Mouse (Mus musculus) ovary, postnatal 36 days (tissue): Measurements from ENCODE around the gene Tmem56.

Source experiments
- DNase-seq: peaks from one replicate; pipeline ENCODE4 v3.0.0; 2022; ENCODE audit warnings: low spot score, mixed read lengths

Gene Tmem56

GRCm38 (mm10) chr3:121240362-121241040 lies 42.4 kb downstream of the Tmem56 start:
- no peak for DNase-seq

DNA sequence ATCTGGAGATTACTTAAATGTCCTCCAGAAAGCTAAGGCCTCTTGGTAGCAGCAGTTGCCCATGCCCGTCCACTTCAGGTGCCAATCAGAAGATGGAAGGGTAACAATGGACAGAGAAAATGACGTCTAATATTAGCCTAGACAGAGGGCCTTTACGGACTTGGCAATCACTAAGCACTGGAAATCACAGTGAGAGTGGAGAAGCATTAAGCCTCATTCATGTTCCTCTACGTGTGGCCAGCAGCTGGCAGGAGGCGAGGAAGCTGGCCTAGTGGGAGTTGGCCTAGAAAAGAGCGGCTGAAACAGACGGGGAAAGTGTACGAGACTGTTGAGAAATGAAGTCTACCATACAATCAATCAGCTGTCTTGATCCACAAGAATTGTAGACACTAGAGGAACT lies 43.8 kb downstream of the Tmem56 start:
- DNase-seq: no peak

DNA sequence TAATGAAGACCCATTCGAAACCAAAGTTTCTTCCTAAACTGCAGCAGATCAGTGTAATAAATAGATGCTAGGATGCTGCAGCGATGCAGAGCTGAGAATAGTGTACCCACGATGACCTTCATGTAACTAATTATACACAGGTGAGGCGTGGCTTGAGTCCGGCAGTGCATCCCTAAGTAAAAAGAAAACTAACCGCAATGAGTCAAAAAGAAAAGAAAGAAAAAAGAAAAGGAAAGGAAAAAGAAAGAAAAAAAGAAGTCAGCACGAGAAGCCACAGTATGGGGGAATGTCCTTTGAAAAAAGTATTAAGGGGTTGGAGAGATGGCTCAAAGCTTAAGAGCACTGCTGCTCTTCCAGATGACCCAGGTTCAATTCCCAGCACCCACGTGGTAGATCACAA lies 58.1 kb downstream of the Tmem56 start:
- no peak for DNase-seq

- DNase-seq: no peak
Measured at GRCm38 (mm10) chr3:121224185-121224584, 58.7 kb downstream of the Tmem56 start.

- no peak for DNase-seq
Measured at GRCm38 (mm10) chr3:121221987-121222386, 60.9 kb downstream of the Tmem56 start.

GRCm38 (mm10) chr3:121217011-121217410 lies 65.9 kb downstream of the Tmem56 start:
- no peak for DNase-seq

DNA sequence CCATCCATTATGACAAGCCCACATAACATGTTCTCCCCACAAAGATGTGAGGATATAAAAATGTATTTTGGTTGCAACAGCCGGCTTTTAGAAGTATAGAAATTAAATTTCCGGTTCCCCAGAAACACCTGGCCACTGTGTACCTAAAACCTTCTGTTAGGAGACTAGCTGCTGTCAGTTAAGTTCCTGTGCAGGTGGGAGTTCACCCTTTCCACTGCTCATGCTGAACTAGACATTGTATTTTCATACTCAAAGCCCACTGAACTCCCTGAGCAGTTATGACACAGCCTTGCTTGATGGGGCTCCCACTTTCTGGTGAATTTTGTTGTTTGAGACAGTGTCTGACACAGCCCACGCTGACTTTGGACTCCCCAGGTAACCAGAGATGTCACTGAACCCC lies 69.4 kb downstream of the Tmem56 start:
- no peak for DNase-seq

DNA sequence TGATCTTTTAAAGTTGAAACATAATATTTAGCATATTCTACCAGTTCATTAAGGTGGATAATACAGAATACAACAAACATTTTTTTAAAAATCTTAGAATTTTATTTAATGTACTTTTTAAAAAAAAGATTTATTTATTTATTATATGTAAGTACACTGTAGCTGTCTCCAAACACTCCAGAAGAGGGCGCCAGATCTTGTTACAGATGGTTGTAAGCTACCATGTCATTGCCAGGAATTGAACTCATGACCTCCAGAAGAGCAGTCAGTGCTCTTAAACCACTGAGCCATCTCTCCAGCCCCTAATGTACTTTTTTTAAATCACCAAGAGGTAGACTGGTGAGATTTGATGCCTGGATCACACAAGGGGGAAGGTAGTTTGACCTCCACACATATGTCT lies 70.7 kb downstream of the Tmem56 start:
- no peak for DNase-seq

DNA sequence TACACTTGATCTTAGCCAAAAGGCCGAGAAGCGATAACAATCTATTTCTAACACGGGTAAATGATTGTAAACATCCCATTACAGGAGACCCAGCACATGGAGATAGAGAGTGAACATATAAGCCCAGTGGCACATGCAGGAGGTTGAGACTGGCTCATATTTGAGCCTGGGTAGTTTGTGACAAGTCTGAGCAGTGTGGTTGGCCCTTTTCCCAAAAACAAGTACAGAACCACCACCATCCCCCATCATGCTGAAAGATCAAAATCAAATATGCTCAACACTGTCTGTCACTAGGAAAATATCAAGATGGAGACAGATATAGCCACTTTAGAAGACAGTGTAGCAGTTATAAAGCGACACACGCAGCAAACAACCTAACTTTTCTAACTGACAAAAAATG lies 73.9 kb downstream of the Tmem56 start:
- DNase-seq: no peak

- DNase-seq: no peak
Measured at GRCm38 (mm10) chr3:121206202-121206882, 76.6 kb downstream of the Tmem56 start.

- no peak for DNase-seq
Measured at GRCm38 (mm10) chr3:121202638-121203037, 80.3 kb downstream of the Tmem56 start.

- no peak for DNase-seq
Measured at GRCm38 (mm10) chr3:121201012-121201747, 81.7 kb downstream of the Tmem56 start.

DNA sequence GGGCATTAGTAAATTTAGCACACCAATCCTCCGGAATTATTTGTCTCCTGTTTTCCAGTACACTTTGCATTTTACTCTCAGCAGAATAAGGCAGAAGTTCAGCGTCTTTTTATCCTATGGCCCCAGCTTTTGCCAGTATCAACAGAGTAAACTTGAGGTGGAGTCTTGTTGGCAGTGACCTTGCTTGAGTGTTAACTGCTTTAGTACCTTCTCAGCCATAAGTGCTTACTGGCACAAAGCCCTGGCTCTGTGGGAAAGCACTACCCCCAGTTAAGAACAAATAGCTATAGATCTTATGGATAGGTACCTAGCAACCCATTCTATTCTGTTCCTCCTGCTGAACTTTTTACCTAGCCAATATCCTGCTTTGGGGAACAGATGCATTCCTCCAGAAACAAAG lies 93.7 kb downstream of the Tmem56 start:
- DNase-seq: no peak

GRCm38 (mm10) chr3:121187510-121187909 lies 95.4 kb downstream of the Tmem56 start:
- no peak for DNase-seq

GRCm38 (mm10) chr3:121186925-121187324 lies 96.0 kb downstream of the Tmem56 start:
- DNase-seq: no peak

DNA sequence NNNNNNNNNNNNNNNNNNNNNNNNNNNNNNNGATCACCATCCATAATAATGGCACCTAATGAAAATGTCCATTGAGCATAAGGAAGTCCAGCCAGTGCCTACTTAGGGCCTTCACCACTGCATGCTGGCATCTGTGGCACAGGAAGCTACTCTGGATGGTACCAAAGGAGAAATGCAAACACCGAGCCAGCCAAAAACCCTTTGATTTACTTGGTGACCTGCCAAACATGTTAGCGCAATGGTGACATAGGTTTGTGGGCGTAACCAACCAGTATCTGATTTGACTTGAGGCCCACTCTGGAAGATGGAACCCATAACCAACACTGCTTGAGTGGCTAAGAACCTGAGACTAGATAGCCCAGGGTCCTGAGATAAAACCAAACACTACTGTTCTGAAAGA lies 97.7 kb downstream of the Tmem56 start:
- DNase-seq: no peak

GRCm38 (mm10) chr3:121176011-121176410 lies 106.9 kb downstream of the Tmem56 start:
- DNase-seq: no peak

- no peak for DNase-seq
Measured at GRCm38 (mm10) chr3:121174248-121174945, 108.5 kb downstream of the Tmem56 start.

GRCm38 (mm10) chr3:121172718-121173117 lies 110.2 kb downstream of the Tmem56 start:
- no peak for DNase-seq

- no peak for DNase-seq
Measured at GRCm38 (mm10) chr3:121171872-121172265, 111.0 kb downstream of the Tmem56 start.

DNA sequence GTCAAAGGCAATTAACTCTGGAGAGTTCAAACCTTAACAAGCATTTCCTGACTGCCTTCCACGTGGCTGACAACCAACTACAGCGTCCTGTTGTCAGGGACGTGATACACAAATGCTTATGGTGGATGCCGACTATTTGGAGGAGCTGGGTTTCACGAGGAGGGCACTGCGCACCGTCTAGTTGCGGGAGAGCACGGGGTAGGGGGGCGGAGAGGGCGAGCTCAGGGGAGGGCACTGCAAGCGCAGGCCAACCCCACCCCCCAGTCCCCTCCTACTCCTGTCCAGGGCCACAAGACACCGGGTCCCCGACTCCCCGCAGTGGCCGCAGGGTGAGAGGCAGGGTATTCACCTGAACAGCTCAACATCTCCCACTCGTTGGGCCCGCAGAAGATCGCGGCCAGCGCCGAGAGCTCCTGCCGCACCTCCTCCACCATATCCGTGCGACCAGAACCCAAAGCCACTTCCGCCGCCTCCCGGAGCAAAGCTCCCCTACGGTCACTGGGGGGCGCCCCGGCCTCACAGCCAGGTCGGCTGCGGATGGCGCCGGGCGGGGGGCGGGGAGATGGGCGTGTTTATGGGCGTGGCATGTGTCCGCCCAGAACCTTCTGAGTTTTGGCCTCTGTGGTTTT lies 111.5 kb downstream of the Tmem56 start, which contains the start of gene Rwdd3:
Gene Rwdd3, minus strand, starts transcription at position 453 of the 629 bp plus-strand sequence.
- DNase-seq: peak; percentile 93

DNA sequence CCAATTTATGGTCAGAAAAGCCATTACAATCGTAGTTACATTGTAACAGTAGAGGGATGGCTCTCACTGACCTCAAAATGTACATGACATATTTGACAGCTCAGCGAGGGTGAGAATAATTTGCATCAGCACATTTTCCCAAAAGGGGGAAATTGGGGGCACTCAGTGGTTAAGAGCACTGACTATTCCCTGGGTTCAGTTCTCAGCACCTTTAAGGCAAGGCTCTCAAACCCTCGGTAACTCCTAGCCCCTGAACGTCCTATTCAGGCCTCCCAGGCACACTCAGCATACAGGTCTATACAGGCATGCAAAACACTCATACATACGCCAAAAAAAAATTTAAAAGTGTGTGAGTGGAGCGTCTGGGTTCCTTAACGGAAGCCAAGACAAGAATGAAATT lies 112.3 kb downstream of the Tmem56 start:
- no peak for DNase-seq
